Mouse (Mus musculus) heart, embryonic 14.5 days (tissue): ENCODE results near the gene Runx1. TPM values are rescaled to one million over a fixed set of nuclear protein-coding genes. Genes with fewer than 3 reads are reported as not detected.

Experiments used
- ATAC-seq: fragments of 200-750 bp; cut with Nextera tagmentation; 2 replicates; pipeline ENCODE4 v1.8.0; 2017; ENCODE audit warnings: low read depth, moderate TSS enrichment; ENCODE audit not compliant: insufficient number of reproducible peaks, insufficient read depth, low FRiP score
- H3K27ac ChIP-seq, 2 experiments: fragments of 200-500 bp in 1 of 2; fragments of 300-500 bp in 1 of 2; sonication (generic) in 1 of 2; replicated peaks in 1 of 2; 2 replicates each; pipeline ENCODE4 v1.5.1; 2012 to 2014; ENCODE audit warnings: low read depth in 2 of 2, low read length in 2 of 2, control low read depth in 1 of 2, mild to moderate bottlenecking in 1 of 2, mixed read lengths in 1 of 2; ENCODE audit not compliant: control insufficient read depth in 1 of 2, insufficient read depth in 1 of 2
- H3K27me3 ChIP-seq: fragments of 300-500 bp; sonication (generic); 2 replicates; pipeline ENCODE4 v1.6.1; 2014; ENCODE audit warnings: mild to moderate bottlenecking, low read length, control low read depth; ENCODE audit not compliant: control insufficient read depth, insufficient read depth
- H3K36me3 ChIP-seq: fragments of 300-500 bp; sonication (generic); 2 replicates; pipeline ENCODE4 v1.6.1; 2014; ENCODE audit warnings: mild to moderate bottlenecking, control low read depth, low read length, mixed read lengths; ENCODE audit not compliant: control insufficient read depth, insufficient read depth
- H3K4me1 ChIP-seq, 2 experiments: fragments of 200-500 bp in 1 of 2; fragments of 300-500 bp in 1 of 2; sonication (generic) in 1 of 2; 2 replicates each; pipeline ENCODE4 v1.6.1; 2012 to 2014; ENCODE audit warnings: low read length in 2 of 2, control low read depth in 1 of 2, mixed read lengths in 1 of 2; ENCODE audit not compliant: control insufficient read depth in 2 of 2, insufficient read depth in 2 of 2
- H3K4me2 ChIP-seq: fragments of 300-500 bp; sonication (generic); 2 replicates; pipeline ENCODE4 v1.6.1; 2014; ENCODE audit warnings: mild to moderate bottlenecking, low read length
- H3K4me3 ChIP-seq, 2 experiments: fragments of 200-500 bp in 1 of 2; fragments of 300-500 bp in 1 of 2; sonication (generic) in 1 of 2; 2 replicates each; pipeline ENCODE4 v1.5.1; 2012 to 2014; ENCODE audit warnings: low read length in 2 of 2, mild to moderate bottlenecking in 2 of 2, control low read depth in 1 of 2, low read depth in 1 of 2, moderate library complexity in 1 of 2; ENCODE audit not compliant: control insufficient read depth in 1 of 2, insufficient read depth in 1 of 2
- H3K9ac ChIP-seq: fragments of 300-500 bp; sonication (generic); 2 replicates; pipeline ENCODE4 v1.6.1; 2014; ENCODE audit warnings: mild to moderate bottlenecking, low read length
- H3K9me3 ChIP-seq: fragments of 300-500 bp; sonication (generic); 2 replicates; pipeline ENCODE4 v1.6.1; 2016; ENCODE audit warnings: low read length, control low read depth; ENCODE audit not compliant: control insufficient read depth
- WGBS: fragments of 180-500 bp; shearing (Covaris S2); extraction: QIAGEN DNeasy Blood & Tissue Kit; methylation state at CpG from one replicate; pipeline ENCODE4 v1.1.7; 2014; 5-methylcytosine and 5-hydroxymethylcytosine counted together
- polyA plus RNA-seq: library from polyadenylated mRNA; unstranded; fragments of >200 nt; fragmentation: Nextera tagmentation; extraction: Ambion mirVana; gene quantifications from 2 replicates; pipeline ENCODE4 v1.2.1, GENCODE M21; 2014

Runx1 gene
- polyA plus RNA-seq, 1 experiment from 2014 or later: 1.0 TPM

- no peak overlapping the region for H3K27ac ChIP-seq
- no peak overlapping the region for H3K9ac ChIP-seq
- H3K4me1 ChIP-seq: no peaks in the 10 kb centered on the region
- H3K27me3 ChIP-seq: peaks cover 14% of the 10 kb centered on the region
- no peaks in the 10 kb centered on the region for H3K36me3 ChIP-seq
- no peak for ATAC-seq
- H3K4me2 ChIP-seq: no peak overlapping the region
- H3K4me3 ChIP-seq: no peak overlapping the region
- peaks cover 5% of the 10 kb centered on the region; the same call in 1 of the 2 replicates for H3K9me3 ChIP-seq
Observed at GRCm38 (mm10) chr16:92863179-92863578, 37.2 kb upstream of the Runx1 start.

GRCm38 (mm10) chr16:92862430-92862829 is 36.5 kb upstream of the Runx1 start:
- WGBS: 76% methylated on average over 4 of the region's 4 CpGs
- no peak overlapping the region for H3K9ac ChIP-seq
- no peaks in the 10 kb centered on the region for H3K9me3 ChIP-seq
- ATAC-seq: no peak
- no peak overlapping the region for H3K4me2 ChIP-seq
- H3K4me1 ChIP-seq: no peaks in the 10 kb centered on the region
- no peak overlapping the region for H3K27ac ChIP-seq
- H3K27me3 ChIP-seq: peaks cover 20% of the 10 kb centered on the region
- no peaks in the 10 kb centered on the region for H3K36me3 ChIP-seq
- H3K4me3 ChIP-seq: no peak overlapping the region

- Histone ChIP-seq H3K4me1 (no peaks in the 10 kb centered on the region), H3K4me2 (no peak overlapping the region), H3K9me3 (no peaks in the 10 kb centered on the region), H3K4me3 (no peak overlapping the region), H3K27me3 (peaks cover 20% of the 10 kb centered on the region), H3K9ac (no peak overlapping the region), H3K36me3 (no peaks in the 10 kb centered on the region), H3K27ac (no peak overlapping the region)
- WGBS: 61% methylated on average over 2 of the region's 2 CpGs
- ATAC-seq: no peak
Observed at GRCm38 (mm10) chr16:92861571-92861970, 35.6 kb upstream of the Runx1 start.

GRCm38 (mm10) chr16:92860649-92861048 is 34.7 kb upstream of the Runx1 start:
- Histone ChIP-seq H3K9ac (no peak overlapping the region), H3K27me3 (peaks cover 20% of the 10 kb centered on the region), H3K4me2 (no peak overlapping the region), H3K4me1 (no peaks in the 10 kb centered on the region), H3K36me3 (no peaks in the 10 kb centered on the region), H3K27ac (no peak overlapping the region), H3K4me3 (no peak overlapping the region), H3K9me3 (no peaks in the 10 kb centered on the region)
- no peak for ATAC-seq
- WGBS: 82% methylated on average over 1 of the region's 1 CpGs

- Histone ChIP-seq H3K36me3 (no peaks in the 10 kb centered on the region), H3K4me2 (no peak overlapping the region), H3K27me3 (peaks cover 39% of the 10 kb centered on the region), H3K9me3 (no peaks in the 10 kb centered on the region), H3K4me1 (no peaks in the 10 kb centered on the region), H3K27ac (no peak overlapping the region), H3K4me3 (no peak overlapping the region), H3K9ac (no peak overlapping the region)
- ATAC-seq: no peak
- WGBS: 56% methylated on average over 3 of the region's 3 CpGs
Observed at GRCm38 (mm10) chr16:92856779-92857178, 30.8 kb upstream of the Runx1 start.

- no peak for ATAC-seq
- 75% methylated on average over 6 of the region's 6 CpGs for WGBS
- Histone ChIP-seq H3K9ac (no peak overlapping the region), H3K27me3 (peaks cover 23% of the 10 kb centered on the region), H3K9me3 (no peaks in the 10 kb centered on the region), H3K4me3 (no peak overlapping the region), H3K4me1 (no peaks in the 10 kb centered on the region), H3K4me2 (no peak overlapping the region), H3K27ac (no peak overlapping the region), H3K36me3 (no peaks in the 10 kb centered on the region)
Observed at GRCm38 (mm10) chr16:92852276-92852675, 26.3 kb upstream of the Runx1 start.

GRCm38 (mm10) chr16:92850416-92850815 is 24.5 kb upstream of the Runx1 start:
- no peak overlapping the region for H3K9ac ChIP-seq

GRCm38 (mm10) chr16:92847762-92848300 is 21.9 kb upstream of the Runx1 start:
- Histone ChIP-seq H3K27ac (no peak overlapping the region), H3K9ac (no peak overlapping the region), H3K36me3 (no peaks in the 10 kb centered on the region), H3K4me1 (no peaks in the 10 kb centered on the region), H3K9me3 (no peaks in the 10 kb centered on the region), H3K4me2 (no peak overlapping the region), H3K4me3 (no peak overlapping the region), H3K27me3 (peaks cover 24% of the 10 kb centered on the region)
- no peak for ATAC-seq
- 77% methylated on average over 3 of the region's 3 CpGs for WGBS

More at GRCm38 (mm10) chr16:92850416-92850815, 24.5 kb upstream of the Runx1 start:
- ATAC-seq: no peak
- peaks cover 29% of the 10 kb centered on the region for H3K27me3 ChIP-seq
- H3K4me3 ChIP-seq: no peak overlapping the region
- no peak overlapping the region for H3K27ac ChIP-seq
- no peaks in the 10 kb centered on the region for H3K9me3 ChIP-seq
- H3K4me2 ChIP-seq: no peak overlapping the region
- H3K36me3 ChIP-seq: no peaks in the 10 kb centered on the region
- WGBS: 29% methylated on average over 3 of the region's 3 CpGs
- no peaks in the 10 kb centered on the region for H3K4me1 ChIP-seq
